Mouse (Mus musculus) kidney, postnatal 0 days (tissue): ENCODE measurements at regions not wholly inside any gene's neighbourhood (a gene's known extent, or its start where the extent isn't known, plus 50 kb on each side); places are given as distances from the start of the nearest gene placed in this dataset.

Experiments used
- ATAC-seq: fragments of 200-750 bp; cut with Nextera tagmentation; replicated peaks from 2 replicates; pipeline ENCODE4 v1.8.0; 2017; ENCODE audit warnings: low read depth, moderate number of reproducible peaks, moderate TSS enrichment, moderate library complexity; ENCODE audit not compliant: low FRiP score
- DNase-seq: peaks from one replicate; pipeline ENCODE4 v3.0.0-alpha.2; 2016; ENCODE audit warnings: low spot score
- H3K27ac ChIP-seq: fragments of 300-500 bp; sonication (generic); 2 replicates; pipeline ENCODE4 v1.5.1; 2014; ENCODE audit warnings: mild to moderate bottlenecking
- H3K27me3 ChIP-seq: fragments of 300-500 bp; sonication (generic); 2 replicates; pipeline ENCODE4 v1.6.1; 2014; ENCODE audit warnings: low read length, mixed read lengths; ENCODE audit not compliant: insufficient read depth
- H3K36me3 ChIP-seq: fragments of 300-500 bp; sonication (generic); 2 replicates; pipeline ENCODE4 v1.6.1; 2014; ENCODE audit warnings: low read length, mixed read lengths; ENCODE audit not compliant: insufficient read depth
- H3K4me1 ChIP-seq: fragments of 300-500 bp; sonication (generic); replicated peaks from 2 replicates; pipeline ENCODE4 v1.6.1; 2014; ENCODE audit warnings: antibody characterized with exemption, low read length, mixed read lengths; ENCODE audit not compliant: insufficient read depth
- H3K4me2 ChIP-seq: fragments of 300-500 bp; sonication (generic); 2 replicates; pipeline ENCODE4 v1.6.1; 2014; ENCODE audit warnings: mild to moderate bottlenecking, low read length, moderate library complexity, mixed read lengths
- H3K4me3 ChIP-seq: fragments of 300-500 bp; sonication (generic); replicated peaks from 2 replicates; pipeline ENCODE4 v1.5.1; 2014; ENCODE audit warnings: low read depth, low read length
- H3K9ac ChIP-seq: fragments of 300-500 bp; sonication (generic); 2 replicates; pipeline ENCODE4 v1.6.1; 2014; ENCODE audit warnings: low read depth, low read length
- H3K9me3 ChIP-seq: fragments of 300-500 bp; sonication (generic); replicated peaks from 2 replicates; pipeline ENCODE4 v1.6.1; 2016; ENCODE audit warnings: low read length, inconsistent platforms, mixed read lengths
- CTCF ChIP-seq: IDR thresholded peaks from 2 replicates; pipeline ENCODE4 v1.5.1; 2016; ENCODE audit warnings: antibody characterized with exemption, low read depth, mild to moderate bottlenecking, moderate library complexity
- WGBS: fragments of 180-500 bp; shearing (Covaris S2); extraction: QIAGEN DNeasy Blood & Tissue Kit; methylation state at CpG from one replicate; pipeline ENCODE4 v1.1.7; 2014; 5-methylcytosine and 5-hydroxymethylcytosine counted together

DNA sequence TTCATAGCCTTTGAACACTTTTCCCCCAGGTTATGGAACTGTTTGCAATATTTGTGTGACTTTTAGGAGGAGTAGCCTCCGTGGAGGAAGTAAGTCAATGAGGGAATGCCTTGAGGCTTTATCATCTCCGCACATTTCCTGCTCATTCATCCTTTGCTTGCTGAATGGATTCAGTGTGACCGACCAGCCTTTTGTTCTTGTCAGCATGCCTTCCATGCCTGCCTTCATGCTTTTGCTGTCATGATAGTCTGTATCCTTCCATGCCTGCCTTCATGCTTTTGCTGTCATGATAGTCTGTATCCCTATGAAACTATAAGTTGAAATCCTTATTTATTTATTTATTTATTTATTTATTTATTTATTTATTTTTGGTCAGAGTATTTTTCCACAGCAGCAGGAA, 87.8 kb upstream of the Rorb start:
- H3K9me3 ChIP-seq = no peaks in the 10 kb centered on the region
- 77% methylated on average over 3 of the region's 3 CpGs for WGBS
- no peak for DNase-seq

GRCm38 (mm10) chr19:19194728-19195127, 83.7 kb upstream of the Rorb start:
- no peaks in the 10 kb centered on the region for H3K9me3 ChIP-seq
- no peak overlapping the region for H3K4me3 ChIP-seq
- no peak overlapping the region for H3K4me2 ChIP-seq
- DNase-seq (no peak), ATAC-seq (no peak)
- TF ChIP-seq CTCF = no peak
- WGBS = 24% methylated on average over 10 of the region's 10 CpGs
- H3K36me3 ChIP-seq = no peaks in the 10 kb centered on the region
- H3K27me3 ChIP-seq = no peaks in the 10 kb centered on the region
- H3K4me1 ChIP-seq = no peaks in the 10 kb centered on the region
- no peak overlapping the region for H3K9ac ChIP-seq
- no peak overlapping the region for H3K27ac ChIP-seq

More for the DNA sequence above, 87.8 kb upstream of the Rorb start:
- H3K4me2 ChIP-seq = no peak overlapping the region
- H3K27ac ChIP-seq = no peak overlapping the region
- no peak for ATAC-seq
- H3K9ac ChIP-seq = no peak overlapping the region
- H3K4me3 ChIP-seq = no peak overlapping the region
- H3K4me1 ChIP-seq = no peaks in the 10 kb centered on the region
- no peaks in the 10 kb centered on the region for H3K27me3 ChIP-seq
- no peak for TF ChIP-seq CTCF
- no peaks in the 10 kb centered on the region for H3K36me3 ChIP-seq

DNA sequence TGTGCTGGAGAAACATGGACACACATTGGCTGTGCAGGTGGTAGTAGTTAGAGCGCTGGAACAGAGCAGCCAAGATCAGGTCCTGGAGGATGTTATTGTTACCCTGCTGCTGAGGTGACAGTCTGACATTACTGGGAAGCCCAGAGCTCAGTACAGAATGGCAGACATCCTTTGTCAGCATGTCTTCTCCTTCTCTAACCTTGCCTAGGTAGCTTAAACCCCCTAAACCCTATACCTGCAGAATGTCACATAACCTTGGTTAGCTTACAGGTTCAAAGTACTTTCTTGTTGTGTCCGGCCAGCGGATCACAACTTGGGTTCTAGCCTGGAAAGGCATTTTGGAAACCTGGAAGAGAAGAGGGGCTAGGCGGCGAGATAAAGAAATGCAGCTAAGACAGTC, 83.3 kb upstream of the Rorb start:
- H3K4me3 ChIP-seq = no peak overlapping the region
- 78% methylated on average over 5 of the region's 5 CpGs for WGBS
- ATAC-seq (no peak), DNase-seq (no peak)
- H3K27me3 ChIP-seq = no peaks in the 10 kb centered on the region
- no peaks in the 10 kb centered on the region for H3K4me1 ChIP-seq
- no peaks in the 10 kb centered on the region for H3K36me3 ChIP-seq
- no peak overlapping the region for H3K9ac ChIP-seq
- no peaks in the 10 kb centered on the region for H3K9me3 ChIP-seq
- H3K4me2 ChIP-seq = no peak overlapping the region
- TF ChIP-seq CTCF = no peak
- H3K27ac ChIP-seq = no peak overlapping the region

DNA sequence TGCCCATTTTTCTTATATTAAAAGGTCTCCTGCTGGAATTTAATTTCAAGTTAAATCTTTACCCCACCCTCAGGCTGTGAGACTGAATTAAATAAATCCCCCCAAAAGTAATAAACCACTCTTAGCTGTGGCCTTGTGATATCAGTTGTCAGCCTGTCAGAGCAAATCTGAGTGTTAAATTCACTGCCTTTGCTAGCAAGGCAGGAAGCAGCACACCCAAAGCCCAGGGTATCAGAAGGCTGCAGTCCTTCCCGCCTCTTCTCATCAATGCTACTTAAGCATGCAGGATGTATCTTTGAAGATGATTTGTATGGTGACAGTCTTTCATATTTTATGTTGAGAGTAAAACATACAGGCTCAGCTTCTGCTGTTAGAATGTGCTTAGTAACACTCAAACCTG, 61.8 kb upstream of the Rorb start:
- TF ChIP-seq CTCF = no peak
- Histone ChIP-seq H3K4me2 (no peak overlapping the region), H3K27ac (no peak overlapping the region), H3K4me1 (no peaks in the 10 kb centered on the region), H3K9me3 (no peaks in the 10 kb centered on the region), H3K9ac (no peak overlapping the region), H3K36me3 (no peaks in the 10 kb centered on the region), H3K4me3 (no peak overlapping the region), H3K27me3 (no peaks in the 10 kb centered on the region)
- 56% methylated on average over 1 of the region's 1 CpGs for WGBS
- DNase-seq (no peak), ATAC-seq (no peak)

- Histone ChIP-seq H3K4me2 (no peak overlapping the region), H3K9me3 (no peaks in the 10 kb centered on the region), H3K4me3 (no peak overlapping the region), H3K9ac (no peak overlapping the region), H3K27ac (no peak overlapping the region), H3K36me3 (no peaks in the 10 kb centered on the region), H3K4me1 (no peaks in the 10 kb centered on the region), H3K27me3 (no peaks in the 10 kb centered on the region)
- no peak for DNase-seq
- TF ChIP-seq CTCF = no peak
- 80% methylated on average over 3 of the region's 3 CpGs for WGBS
- no peak for ATAC-seq
Observed at GRCm38 (mm10) chr19:19170807-19171206, 59.8 kb upstream of the Rorb start.
